Mouse (Mus musculus): ENCODE data around the gene Fdxr. TPM values are rescaled to one million over a fixed set of nuclear protein-coding genes. Genes with fewer than 3 reads are reported as not detected.

Fdxr gene
- polyA plus RNA-seq (2015; fragmentation: Nextera tagmentation; extraction: Ambion mirVana): 4.2 and 6.4 TPM in 2 replicates

DNA sequence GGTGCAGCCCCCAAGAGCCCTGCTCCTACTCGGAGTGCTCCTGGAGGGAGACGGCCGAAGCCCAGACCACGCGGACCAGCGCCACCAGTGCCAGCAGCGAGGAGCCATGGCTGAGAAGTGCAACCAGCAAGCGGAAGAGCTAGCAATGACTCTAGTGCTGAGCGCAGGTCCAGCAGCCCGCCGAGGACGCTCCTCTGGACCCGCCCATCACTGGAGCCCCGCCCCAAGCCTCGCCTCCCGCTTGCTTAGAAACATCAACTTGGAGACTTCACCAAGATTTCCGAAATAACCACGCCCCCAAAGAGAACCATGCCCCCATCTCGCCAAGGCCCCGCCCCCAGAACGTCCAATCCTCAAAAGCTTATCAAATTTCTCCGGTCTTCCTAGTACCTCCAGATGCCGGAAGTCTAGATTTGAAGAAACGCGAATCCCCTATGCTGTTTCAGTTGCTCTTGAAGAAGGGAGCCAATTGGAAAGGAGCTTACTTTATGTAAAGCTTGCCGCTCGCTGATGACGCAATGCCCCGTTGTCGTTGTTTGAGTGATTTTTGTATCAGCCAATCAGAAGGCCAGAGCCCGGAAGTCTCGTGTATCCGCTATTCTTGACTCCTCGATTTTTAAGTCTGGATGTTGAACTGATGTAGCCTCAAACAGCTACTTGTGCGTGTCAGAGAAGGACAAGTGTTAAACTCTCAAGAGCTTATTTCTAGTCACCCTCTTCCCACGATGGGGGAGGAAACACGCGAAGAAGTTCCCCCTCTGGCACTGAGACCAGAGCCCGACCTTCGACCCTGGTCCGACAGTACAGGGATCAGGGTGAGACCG, at the start of gene Fdxr:
Gene Fdxr, minus strand, starts transcription at position 271 of the 824 bp plus-strand sequence.

DNA sequence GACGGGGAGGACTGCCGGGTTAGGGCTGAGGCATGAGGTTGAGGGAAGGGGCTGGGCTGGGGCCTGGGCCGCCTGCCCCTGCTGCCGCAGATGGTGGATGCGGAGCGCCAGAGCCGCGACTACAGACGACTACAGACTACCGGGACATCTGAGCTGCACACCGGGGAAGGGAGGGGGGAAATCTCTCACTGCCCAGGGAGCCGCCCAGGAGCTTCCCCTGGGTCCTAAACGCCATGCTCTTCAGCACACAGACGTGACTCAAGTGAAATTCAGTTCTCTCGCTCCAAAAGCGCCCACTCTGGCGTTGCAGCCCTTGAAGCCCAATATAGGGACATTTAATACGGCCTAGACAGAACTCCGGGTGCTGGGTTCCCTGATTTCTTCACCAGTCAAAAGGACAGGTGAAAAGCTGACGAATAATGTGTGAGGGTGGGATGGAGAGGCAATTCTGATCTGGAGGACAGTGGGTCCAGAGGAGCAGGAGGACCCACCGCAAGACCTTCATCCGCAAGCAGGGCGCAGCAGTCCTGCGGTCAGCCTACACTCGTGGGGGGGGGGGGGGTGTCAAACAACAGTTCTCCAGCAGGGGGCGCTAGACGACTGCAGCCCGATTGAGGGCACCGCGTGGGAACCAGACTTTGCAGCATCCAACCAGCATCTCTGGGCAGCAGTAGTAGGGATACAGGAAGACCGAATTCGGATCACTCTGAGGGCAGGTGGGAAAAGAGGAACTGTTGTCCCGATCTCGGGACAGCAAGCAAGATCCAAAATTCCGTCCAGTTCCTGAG, 45.2 kb upstream of the Fdxr start, which contains the start of gene Ush1g:
Gene Ush1g, minus strand, starts transcription at position 136 of the 788 bp plus-strand sequence.

DNA sequence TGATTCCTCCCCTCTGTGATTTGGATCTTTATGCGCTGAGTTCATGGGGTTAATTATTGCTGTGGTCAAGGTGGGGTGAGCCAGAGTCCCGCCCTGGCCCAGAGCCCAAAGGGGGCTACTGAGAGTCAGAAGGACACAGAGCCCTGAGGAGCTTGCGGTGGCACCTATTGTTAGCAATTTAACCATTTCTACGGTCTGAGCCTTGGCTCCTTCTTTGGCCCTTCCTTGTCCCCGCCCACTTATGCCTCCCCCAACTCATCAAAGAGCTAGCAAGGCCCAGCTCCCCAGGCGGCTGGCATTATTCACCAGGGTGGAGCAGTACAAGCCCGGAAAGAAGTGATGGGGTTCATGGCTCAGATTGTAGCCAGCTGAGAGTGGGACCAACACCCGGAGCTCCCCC, 30.0 kb upstream of the Fdxr start, which contains the start of gene Otop2:
Gene Otop2, plus strand, starts transcription at position 301 of the 400 bp plus-strand sequence.

GRCm38 (mm10) chr11:115297214-115297826, 20.5 kb upstream of the Fdxr start, which contains the start of gene Fads6:
Gene Fads6 (minus strand): TSS chr11:115297663.

DNA sequence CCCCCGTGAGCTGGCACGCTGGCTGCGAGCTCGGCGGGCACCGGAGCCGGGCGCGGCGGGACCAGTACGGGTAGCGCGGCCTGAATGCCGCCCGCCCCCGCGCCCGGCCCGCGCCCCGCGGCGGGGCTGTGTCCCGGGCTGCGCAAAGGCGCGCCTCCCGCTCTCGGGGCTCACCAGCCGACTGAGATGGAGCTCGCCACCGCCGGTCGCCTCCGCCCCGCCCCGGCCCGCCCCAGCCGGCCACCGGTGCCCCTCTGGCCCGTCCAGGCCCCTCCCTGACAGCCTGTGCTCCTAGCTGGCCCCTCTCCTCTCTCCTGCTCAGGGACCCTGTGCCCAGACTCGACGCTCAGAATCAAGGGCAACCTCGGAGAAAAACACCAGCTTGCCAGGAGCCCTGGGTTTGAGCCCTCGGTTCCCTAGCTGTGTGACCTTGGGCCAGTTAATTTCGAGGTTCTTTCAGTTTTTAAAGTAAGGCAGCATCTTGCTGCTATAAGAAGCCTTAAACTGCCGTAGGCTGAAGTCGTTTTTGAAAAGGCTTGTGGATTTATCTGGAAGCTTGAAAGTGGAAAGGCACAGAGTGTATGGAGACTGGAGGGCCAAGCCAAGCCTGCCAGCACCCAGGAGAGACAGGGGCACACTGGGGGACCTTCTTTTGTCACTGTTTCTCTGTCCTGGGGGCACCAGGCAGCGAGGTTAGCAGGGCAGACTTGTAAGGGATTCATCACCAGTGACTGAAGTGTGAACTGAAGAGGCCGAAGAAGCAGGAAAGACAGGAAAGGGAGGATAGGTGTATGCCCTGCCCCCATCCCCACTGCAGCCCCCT, 9.6 kb downstream of the Fdxr start, which contains the start of gene Grin2c:
Gene Grin2c, minus strand, starts transcription at position 183 of the 823 bp plus-strand sequence.

Small RNA genes lying within 50 kb of the gene (microRNA-seq; reads per million reads assigned to microRNA genes)
- 0 reads per million in 2 experiments for gene Gm25837

Other genes starting within 250 kb of the Fdxr start
- not detected in 2 replicates for gene Cd300ld5, start 239.3 kb downstream of the Fdxr start, polyA plus RNA-seq (2015; fragmentation: Nextera tagmentation; extraction: Ambion mirVana)
- not detected in 2 replicates for gene Cd300ld3, start 228.6 kb downstream of the Fdxr start, polyA plus RNA-seq (2015; fragmentation: Nextera tagmentation; extraction: Ambion mirVana)
- gene Cd300e, start 214.9 kb downstream of the Fdxr start, polyA plus RNA-seq (2015; fragmentation: Nextera tagmentation; extraction: Ambion mirVana): not detected in 2 replicates
- 1.1 and 1.5 TPM in 2 replicates for gene Rab37, start 185.6 kb downstream of the Fdxr start, polyA plus RNA-seq (2015; fragmentation: Nextera tagmentation; extraction: Ambion mirVana)
- gene Cd300lf, start 143.1 kb downstream of the Fdxr start, polyA plus RNA-seq (2015; fragmentation: Nextera tagmentation; extraction: Ambion mirVana): 0.62 and 0.94 TPM in 2 replicates
- 6.8 and 9.1 TPM in 2 replicates for gene Slc9a3r1, start 113.7 kb downstream of the Fdxr start, polyA plus RNA-seq (2015; fragmentation: Nextera tagmentation; extraction: Ambion mirVana)
- 5.4 and 6.4 TPM in 2 replicates for gene Tmem104, start 89.6 kb downstream of the Fdxr start, polyA plus RNA-seq (2015; fragmentation: Nextera tagmentation; extraction: Ambion mirVana)
- gene Nat9, start 89.2 kb downstream of the Fdxr start, polyA plus RNA-seq (2015; fragmentation: Nextera tagmentation; extraction: Ambion mirVana): 16.0 and 17.3 TPM in 2 replicates
- gene Grin2c, start 9.8 kb downstream of the Fdxr start, polyA plus RNA-seq (2015; fragmentation: Nextera tagmentation; extraction: Ambion mirVana): not detected in 2 replicates
- gene Fads6, start 20.6 kb upstream of the Fdxr start, polyA plus RNA-seq (2015; fragmentation: Nextera tagmentation; extraction: Ambion mirVana): 0.06 and 0.09 TPM in 2 replicates
- gene Otop2, start 30.1 kb upstream of the Fdxr start, polyA plus RNA-seq (2015; fragmentation: Nextera tagmentation; extraction: Ambion mirVana): 0.18 and 0.31 TPM in 2 replicates
- gene Ush1g, start 45.0 kb upstream of the Fdxr start, polyA plus RNA-seq (2015; fragmentation: Nextera tagmentation; extraction: Ambion mirVana): not detected in 2 replicates
- 0.24 TPM in 1 of 2 replicates, not detected in the other for gene Otop3, start 57.7 kb upstream of the Fdxr start, polyA plus RNA-seq (2015; fragmentation: Nextera tagmentation; extraction: Ambion mirVana)
- 5.1 and 5.5 TPM in 2 replicates for gene Hid1, start 90.7 kb upstream of the Fdxr start, polyA plus RNA-seq (2015; fragmentation: Nextera tagmentation; extraction: Ambion mirVana)
- 5.0 and 6.7 TPM in 2 replicates for gene Cdr2l, start 104.9 kb upstream of the Fdxr start, polyA plus RNA-seq (2015; fragmentation: Nextera tagmentation; extraction: Ambion mirVana)
- 125 TPM in 2 replicates for gene Mrpl58, start 126.7 kb upstream of the Fdxr start, polyA plus RNA-seq (2015; fragmentation: Nextera tagmentation; extraction: Ambion mirVana)
- 1,386 and 1,505 TPM in 2 replicates for gene Atp5h, start 142.9 kb upstream of the Fdxr start, polyA plus RNA-seq (2015; fragmentation: Nextera tagmentation; extraction: Ambion mirVana)
- gene Kctd2, start 143.1 kb upstream of the Fdxr start, polyA plus RNA-seq (2015; fragmentation: Nextera tagmentation; extraction: Ambion mirVana): 8.6 and 9.3 TPM in 2 replicates
- not detected in 2 replicates for gene Trim80, start 163.5 kb upstream of the Fdxr start, polyA plus RNA-seq (2015; fragmentation: Nextera tagmentation; extraction: Ambion mirVana)
- 0.15 and 0.23 TPM in 2 replicates for gene Slc16a5, start 185.4 kb upstream of the Fdxr start, polyA plus RNA-seq (2015; fragmentation: Nextera tagmentation; extraction: Ambion mirVana)
- gene Armc7, start 198.6 kb upstream of the Fdxr start, polyA plus RNA-seq (2015; fragmentation: Nextera tagmentation; extraction: Ambion mirVana): 2.2 and 3.2 TPM in 2 replicates
- gene Nt5c, start 214.8 kb upstream of the Fdxr start, polyA plus RNA-seq (2015; fragmentation: Nextera tagmentation; extraction: Ambion mirVana): 27.5 and 42.0 TPM in 2 replicates
- 563 and 597 TPM in 2 replicates for gene Jpt1, start 237.3 kb upstream of the Fdxr start, polyA plus RNA-seq (2015; fragmentation: Nextera tagmentation; extraction: Ambion mirVana)